Mouse (Mus musculus): ENCODE results near the gene Nrxn1. TPM values are rescaled to one million over a fixed set of nuclear protein-coding genes. Genes with fewer than 3 reads are reported as not detected.

The Nrxn1 gene
- total and polyA plus RNA-seq, 3 experiments = not detected

DNA sequence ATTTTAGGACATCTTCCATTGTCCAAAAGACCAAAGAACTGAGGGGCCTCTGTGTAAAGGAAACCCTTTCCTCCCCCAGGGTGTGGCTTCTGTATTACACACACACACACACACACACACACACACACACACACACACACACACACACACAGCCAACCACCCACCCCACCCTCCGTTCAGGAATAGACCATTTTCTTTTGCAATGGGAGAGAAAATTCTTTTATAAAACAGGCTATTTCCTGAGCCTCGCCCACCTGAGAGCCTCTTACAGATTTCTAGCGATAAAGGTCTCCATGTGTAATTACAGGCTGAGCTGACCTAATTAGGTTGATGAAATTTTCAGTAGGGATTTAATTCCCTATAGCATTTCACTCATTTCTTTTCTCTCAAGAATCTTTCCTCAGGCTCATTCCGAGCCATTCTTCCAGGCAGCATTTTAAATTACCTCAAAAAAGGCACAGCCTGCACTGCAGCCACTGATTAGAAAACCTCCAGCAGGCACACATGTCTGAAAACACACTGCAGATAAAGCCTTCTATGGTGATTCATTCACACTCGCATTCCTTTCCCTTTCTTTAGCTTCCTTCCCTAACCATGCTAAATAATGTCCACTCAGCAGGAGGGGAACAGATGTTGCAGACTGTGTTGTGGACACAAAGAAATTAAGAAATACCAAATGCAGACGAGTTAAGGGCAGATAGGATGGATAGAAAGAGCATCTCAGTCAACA, 396.6 kb downstream of the Nrxn1 start:
- in situ Hi-C loops (cut with MboI; ENCODE audit: low pct_ligation_motif_present, low pct_unique_long_range_greater_than_20kb, low sequenced_read_pairs) = no loop called here
- Histone ChIP-seq H3K27ac (ENCODE audit: insufficient read depth, low read depth) (no peak overlapping the region), H3K4me2 (ENCODE audit: insufficient read depth, low read depth, poor library complexity, severe bottlenecking) (no peak overlapping the region), H3K9me3 (replicated peaks; ENCODE audit: low read length) (peaks cover 38% of the 10 kb centered on the region), H3K79me2 (replicated peaks; ENCODE audit: control insufficient read depth, extremely low read depth, insufficient read depth, poor library complexity, severe bottlenecking) (no peaks in the 10 kb centered on the region), H3K4me1 (ENCODE audit: control insufficient read depth in 1 of 2, insufficient read depth in 2 of 2) (no peaks in the 10 kb centered on the region), H3K4me3 (replicated peaks in 1 of 3; ENCODE audit: low read depth in 2 of 3, low read length in 2 of 3, poor library complexity in 1 of 3) (no peak overlapping the region), H3K9ac (ENCODE audit: insufficient read depth, low read depth) (no peak overlapping the region), H3K27me3 (replicated peaks) (no peaks in the 10 kb centered on the region), H3K36me3 (replicated peaks in 1 of 2; ENCODE audit: control insufficient read depth in 1 of 2, insufficient read depth in 1 of 2, low read length in 1 of 2) (no peaks in the 10 kb centered on the region)
- TF ChIP-seq ZKSCAN1 (IDR thresholded peaks at IDR 0.05; ENCODE audit: borderline replicate concordance, low read depth, low read length) (no peak), MEF2A (IDR thresholded peaks at IDR 0.05; ENCODE audit: borderline replicate concordance, low read depth, low read length) (no peak), POLR2AphosphoS2 (IDR thresholded peaks at IDR 0.05; ENCODE audit: low read depth, low read length) (no peak), SMC3 (IDR thresholded peaks at IDR 0.05; ENCODE audit: low read depth, low read length) (no peak), CHD2 (IDR thresholded peaks at IDR 0.05; ENCODE audit: low read length) (no peak), PAX5 (IDR thresholded peaks at IDR 0.05; ENCODE audit: low read length) (no peak), JUN (IDR thresholded peaks at IDR 0.05; ENCODE audit: insufficient read depth, low read depth, low read length) (no peak), CTCF (conservative IDR thresholded peaks at IDR 0.05 in 1 of 2, IDR thresholded peaks at IDR 0.05 in 1 of 2; ENCODE audit: low read depth in 2 of 2, low read length in 2 of 2) (no peak), ETS1 (conservative IDR thresholded peaks at IDR 0.05; ENCODE audit: low read depth, low read length) (no peak), MAFK (IDR thresholded peaks at IDR 0.05; ENCODE audit: insufficient replicate concordance, low read length) (no peak), TBP (conservative IDR thresholded peaks at IDR 0.05; ENCODE audit: low read depth, low read length) (no peak)
- no peak for DNase-seq (ENCODE audit: extremely low read depth)
- dilution Hi-C loops (cut with MboI; ENCODE audit: extremely low pct_ligation_motif_present, extremely low pct_unique_long_range_greater_than_20kb, low sequenced_read_pairs) = no loop called here

DNA sequence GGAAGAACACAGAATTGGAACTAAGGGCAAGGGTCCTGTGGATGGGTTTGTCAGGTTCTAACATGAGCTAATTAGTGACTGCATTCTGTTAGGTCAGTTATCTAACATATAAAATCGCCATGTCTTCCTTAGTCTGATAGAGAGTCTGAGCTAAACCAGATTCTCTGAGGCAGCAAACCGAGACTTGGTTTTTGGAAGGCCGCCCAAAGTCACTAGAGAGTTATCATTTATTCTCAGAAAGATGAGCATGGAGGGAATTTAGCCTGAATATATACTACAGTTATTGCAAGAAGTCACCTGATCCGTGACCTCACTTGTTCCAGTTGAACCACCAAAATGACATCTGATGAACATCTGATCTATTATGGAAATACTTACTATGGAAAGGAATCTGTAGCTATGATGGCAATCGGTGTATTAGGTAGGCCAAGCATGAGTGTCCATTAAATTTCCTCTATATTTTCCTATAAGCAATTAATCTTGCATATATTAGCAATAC, 397.7 kb downstream of the Nrxn1 start:
- no peaks in the 10 kb centered on the region for H3K79me2 ChIP-seq (replicated peaks; ENCODE audit: control insufficient read depth, extremely low read depth, insufficient read depth, poor library complexity, severe bottlenecking)
- no peak overlapping the region for H3K9ac ChIP-seq (ENCODE audit: insufficient read depth, low read depth)
- H3K4me1 ChIP-seq (ENCODE audit: control insufficient read depth in 1 of 2, insufficient read depth in 2 of 2) = no peaks in the 10 kb centered on the region
- in situ Hi-C loops (cut with MboI; ENCODE audit: low pct_ligation_motif_present, low pct_unique_long_range_greater_than_20kb, low sequenced_read_pairs) = no loop called here
- dilution Hi-C loops (cut with MboI; ENCODE audit: extremely low pct_ligation_motif_present, extremely low pct_unique_long_range_greater_than_20kb, low sequenced_read_pairs) = no loop called here
- H3K36me3 ChIP-seq (replicated peaks in 1 of 2; ENCODE audit: control insufficient read depth in 1 of 2, insufficient read depth in 1 of 2, low read length in 1 of 2) = no peaks in the 10 kb centered on the region
- H3K4me3 ChIP-seq (replicated peaks in 1 of 3; ENCODE audit: low read depth in 2 of 3, low read length in 2 of 3, poor library complexity in 1 of 3) = no peak overlapping the region
- H3K4me2 ChIP-seq (ENCODE audit: insufficient read depth, low read depth, poor library complexity, severe bottlenecking) = no peak overlapping the region
- TF ChIP-seq POLR2AphosphoS2 (IDR thresholded peaks at IDR 0.05; ENCODE audit: low read depth, low read length) = no peak
- no peak for TF ChIP-seq POLR2A (IDR thresholded peaks at IDR 0.05; ENCODE audit: low read depth, low read length)
- no peak for TF ChIP-seq MAFK (IDR thresholded peaks at IDR 0.05; ENCODE audit: insufficient replicate concordance, low read length)
- no peak for TF ChIP-seq GABPA (IDR thresholded peaks at IDR 0.05; ENCODE audit: insufficient replicate concordance, low read depth, low read length)
- TF ChIP-seq TCF12 (IDR thresholded peaks at IDR 0.05; ENCODE audit: low read depth, low read length) = no peak
- DNase-seq (ENCODE audit: extremely low read depth) = no peak
- H3K27ac ChIP-seq (ENCODE audit: insufficient read depth, low read depth) = no peak overlapping the region
- H3K27me3 ChIP-seq (replicated peaks) = no peaks in the 10 kb centered on the region
- peaks cover 38% of the 10 kb centered on the region for H3K9me3 ChIP-seq (replicated peaks; ENCODE audit: low read length)
